Mouse (Mus musculus) erythroblast, embryonic 14.5 days (primary cell): ENCODE data around the gene Gltpd2. TPM values are rescaled to one million over a fixed set of nuclear protein-coding genes. Genes with fewer than 3 reads are reported as not detected.
"Not testable (repeated sequence)": the region's sequence is repeated elsewhere in the genome, so short reads cannot be mapped to it uniquely, and the experiment has no call there.

ENCODE experiments used
- H3K27me3 ChIP-seq: 2 replicates; pipeline ENCODE4 v1.6.1; 2012; ENCODE audit warnings: inconsistent platforms; ENCODE audit not compliant: control insufficient read depth
- H3K36me3 ChIP-seq: 2 replicates; pipeline ENCODE4 v1.6.1; 2012; ENCODE audit warnings: mild to moderate bottlenecking, inconsistent platforms; ENCODE audit not compliant: control insufficient read depth
- H3K4me1 ChIP-seq: 2 replicates; pipeline ENCODE4 v1.6.1; 2012; ENCODE audit warnings: inconsistent platforms; ENCODE audit not compliant: control insufficient read depth
- H3K4me3 ChIP-seq: replicated peaks from 2 replicates; pipeline ENCODE3; 2012; ENCODE audit warnings: moderate library complexity, mild to moderate bottlenecking, inconsistent platforms
- H3K9me3 ChIP-seq: 2 replicates; pipeline ENCODE4 v1.6.1; 2012; ENCODE audit warnings: low read length, inconsistent platforms, mixed read lengths; ENCODE audit not compliant: control insufficient read depth
- GATA1 ChIP-seq: IDR thresholded peaks from 2 replicates; pipeline ENCODE4 v1.6.1; 2012; ENCODE audit warnings: low read length, inconsistent platforms, mixed read lengths
- TAL1 ChIP-seq: IDR thresholded peaks from 3 replicates; pipeline ENCODE4 v1.6.1; 2012; ENCODE audit warnings: low read length, inconsistent platforms, mixed read lengths
- polyA plus RNA-seq: library from polyadenylated mRNA; stranded (reverse); fragments of >175 nt; gene quantifications from 2 replicates; pipeline ENCODE4 v1.2.3, GENCODE M21; 2012

The Gltpd2 gene
- 0.10 TPM in 1 of 2 replicates, not detected in the other for polyA plus RNA-seq

DNA sequence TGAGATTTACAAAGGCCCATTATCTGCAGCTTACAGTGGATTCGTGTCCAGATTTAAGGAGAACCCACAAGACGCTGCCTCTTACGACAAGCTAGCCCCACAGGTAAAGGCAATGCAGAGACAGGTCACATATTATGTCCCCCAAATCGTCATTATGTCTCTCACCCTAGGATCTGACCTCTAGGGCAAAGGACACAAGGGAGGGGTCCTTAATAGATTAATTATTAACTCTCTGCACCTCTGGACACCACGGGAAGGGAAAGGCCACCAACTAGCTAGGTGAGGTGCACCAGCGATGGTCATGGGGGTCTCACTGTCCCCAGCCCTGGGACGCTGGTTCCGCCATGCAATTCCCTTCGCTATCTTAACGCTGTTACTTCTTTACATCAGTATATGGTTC, at the start of gene Gltpd2:
TSS of gene Gltpd2 (plus strand) at position 274 of the 400 bp plus-strand sequence.
- peak within 1 kb of the TSS; percentile 43 for H3K4me3 ChIP-seq
- peaks cover 20% of the 10 kb centered on the region for H3K27me3 ChIP-seq
- H3K36me3 ChIP-seq = no peaks in the 10 kb centered on the region
- H3K9me3 ChIP-seq = no peaks in the 10 kb centered on the region
- H3K4me1 ChIP-seq = peaks cover 35% of the 10 kb centered on the region
- TF ChIP-seq TAL1 (no peak), GATA1 (no peak)

DNA sequence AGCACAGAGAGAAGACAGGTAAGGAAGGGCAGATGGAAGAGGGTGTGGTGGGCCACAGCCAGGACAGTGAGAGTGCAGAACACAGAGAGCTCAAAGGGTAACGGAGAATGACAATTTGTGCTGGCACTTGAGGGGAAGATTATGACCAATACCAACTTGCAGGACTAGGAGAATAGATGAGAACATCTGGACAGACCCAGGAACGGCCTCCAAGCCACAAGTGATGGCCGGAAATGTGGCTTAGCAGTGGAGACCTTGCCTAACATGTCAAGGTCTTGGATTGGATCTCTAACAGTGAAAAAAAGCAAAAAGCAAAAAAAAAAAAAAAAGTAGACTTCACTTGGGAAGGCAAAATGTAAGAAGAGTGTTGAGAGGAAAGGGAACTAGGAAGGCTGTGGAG, 49.2 kb upstream of the Gltpd2 start:
- no peaks in the 10 kb centered on the region for H3K4me1 ChIP-seq
- no peaks in the 10 kb centered on the region for H3K36me3 ChIP-seq
- TF ChIP-seq TAL1 = no peak
- peaks cover 32% of the 10 kb centered on the region for H3K27me3 ChIP-seq
- H3K9me3 ChIP-seq = no peaks in the 10 kb centered on the region
- H3K4me3 ChIP-seq = no peak overlapping the region

DNA sequence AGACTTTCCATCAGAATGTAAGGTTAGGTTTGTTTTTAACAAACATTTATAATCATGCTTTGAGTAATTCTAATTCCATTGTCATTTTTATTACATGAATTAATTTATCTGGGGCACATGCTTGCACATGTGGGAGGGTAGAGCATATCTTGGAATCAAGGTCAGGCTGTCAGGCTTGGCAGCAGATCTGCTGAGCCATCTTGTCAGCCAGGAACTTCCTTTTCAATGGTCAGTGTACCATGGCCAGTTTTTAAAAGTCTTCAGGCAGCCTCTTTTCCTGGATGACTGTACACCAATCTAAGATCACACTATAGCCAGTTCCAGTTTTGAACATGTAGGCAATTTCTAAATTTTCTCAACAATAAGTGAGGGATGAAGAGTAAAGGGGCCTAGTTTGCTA, 46.3 kb upstream of the Gltpd2 start:
- Histone ChIP-seq H3K4me3 (no peak overlapping the region), H3K36me3 (no peaks in the 10 kb centered on the region), H3K4me1 (no peaks in the 10 kb centered on the region), H3K9me3 (no peaks in the 10 kb centered on the region), H3K27me3 (peaks cover 3% of the 10 kb centered on the region)
- TF ChIP-seq GATA1 (no peak), TAL1 (no peak)

DNA sequence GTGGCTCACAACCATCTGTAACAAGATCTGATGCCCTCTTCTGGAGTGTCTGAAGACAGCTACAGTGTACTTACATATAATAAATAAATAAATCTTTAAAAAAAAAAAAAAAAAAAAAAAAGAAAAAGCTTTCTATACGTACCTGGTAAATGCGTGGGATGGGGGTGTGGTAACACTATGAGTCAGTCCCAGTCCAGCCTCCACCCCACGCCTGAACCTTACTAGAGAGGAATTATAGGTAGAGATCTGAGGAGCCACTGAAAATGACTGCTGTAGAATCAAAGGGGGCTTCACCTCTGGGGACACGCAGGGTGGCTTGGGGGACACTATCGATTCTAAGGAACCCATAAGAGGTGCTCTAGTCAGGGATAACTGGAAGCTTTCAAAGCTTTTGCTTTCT, 45.7 kb upstream of the Gltpd2 start:
- H3K9me3 ChIP-seq, H3K4me1 ChIP-seq, H3K36me3 ChIP-seq, H3K27me3 ChIP-seq, H3K4me3 ChIP-seq: not testable (repeated sequence)

DNA sequence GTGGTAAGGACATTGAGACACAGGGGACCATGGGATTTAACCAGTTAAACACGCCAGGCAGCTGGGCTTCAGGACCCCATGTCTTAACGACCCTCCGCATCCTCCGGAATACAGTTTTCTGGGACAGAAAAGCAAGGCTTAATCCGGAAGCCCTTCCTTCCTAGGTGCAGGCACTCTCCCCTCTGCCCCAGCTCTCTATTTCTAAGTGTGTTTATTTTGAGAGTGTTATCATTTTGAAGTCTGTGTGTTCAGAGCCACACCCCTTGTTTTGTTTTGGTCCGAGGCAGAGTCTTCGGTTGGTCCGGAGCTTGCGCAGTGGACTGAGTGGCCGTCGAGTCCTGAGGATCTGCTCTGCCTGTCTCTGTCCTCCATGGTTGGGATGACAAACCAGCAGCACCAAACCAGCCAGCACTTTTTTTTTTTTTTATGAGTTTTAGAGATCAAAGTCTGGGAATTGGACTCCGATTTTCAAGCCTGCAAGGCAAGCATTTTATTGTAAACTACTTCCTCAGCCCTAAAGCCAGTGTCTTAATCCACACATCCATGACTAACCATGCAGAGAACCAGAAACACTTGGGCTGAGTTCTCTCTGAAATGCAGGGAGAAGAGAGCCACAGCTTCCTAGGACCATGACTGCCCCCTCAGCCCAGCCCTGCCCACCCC, 44.0 kb upstream of the Gltpd2 start:
- no peak overlapping the region for H3K4me3 ChIP-seq
- no peaks in the 10 kb centered on the region for H3K36me3 ChIP-seq
- no peak for TF ChIP-seq GATA1
- TF ChIP-seq TAL1 = no peak
- H3K4me1 ChIP-seq = no peaks in the 10 kb centered on the region
- H3K27me3 ChIP-seq = no peaks in the 10 kb centered on the region
- no peaks in the 10 kb centered on the region for H3K9me3 ChIP-seq

DNA sequence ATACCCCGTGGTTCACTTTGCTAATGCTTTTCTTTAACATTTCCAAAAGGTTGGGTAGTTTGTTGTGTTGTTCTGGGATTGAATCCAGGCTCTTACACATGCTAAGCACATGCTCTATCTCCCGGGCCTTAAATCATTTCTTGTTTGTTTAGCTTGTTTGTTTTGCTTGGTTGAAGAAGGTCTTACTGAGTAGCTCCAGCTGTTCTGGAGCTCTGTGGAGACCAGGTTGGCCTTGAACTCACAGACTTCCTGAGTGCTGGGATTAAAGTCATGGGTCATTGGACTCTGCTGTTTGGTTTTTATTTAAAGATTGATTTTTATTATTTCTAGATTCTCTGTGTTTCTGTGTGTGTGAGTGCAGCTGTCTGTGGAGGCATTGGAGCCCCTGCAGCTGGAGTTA, 33.5 kb upstream of the Gltpd2 start:
- TF ChIP-seq GATA1 (no peak), TAL1 (no peak)
- H3K27me3 ChIP-seq = no peaks in the 10 kb centered on the region
- no peak overlapping the region for H3K4me3 ChIP-seq
- no peaks in the 10 kb centered on the region for H3K9me3 ChIP-seq
- no peaks in the 10 kb centered on the region for H3K36me3 ChIP-seq
- no peaks in the 10 kb centered on the region for H3K4me1 ChIP-seq

DNA sequence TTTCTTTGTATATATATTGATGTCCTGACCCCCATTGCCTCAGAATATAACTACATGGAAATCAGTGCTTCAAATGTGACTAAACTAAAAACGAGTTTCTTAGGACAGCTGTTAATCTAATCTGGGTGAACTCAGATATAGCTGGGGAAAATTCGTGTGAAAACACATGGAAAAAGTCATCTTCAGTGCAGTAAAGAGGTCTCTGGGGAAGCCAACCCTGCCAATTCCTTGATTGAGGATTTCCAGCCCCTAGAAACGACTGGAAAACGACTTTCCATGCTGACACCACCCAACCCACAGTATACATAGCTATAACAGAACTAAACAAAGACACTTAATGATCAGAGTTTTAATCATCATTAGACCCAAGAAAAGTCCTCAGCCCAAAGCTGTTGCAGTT, 31.2 kb upstream of the Gltpd2 start:
- Histone ChIP-seq H3K4me3 (no peak overlapping the region), H3K27me3 (no peaks in the 10 kb centered on the region), H3K9me3 (no peaks in the 10 kb centered on the region; the same call in 1 of the 2 replicates), H3K4me1 (no peaks in the 10 kb centered on the region), H3K36me3 (no peaks in the 10 kb centered on the region)
- TF ChIP-seq GATA1 = no peak
- TF ChIP-seq TAL1 = no peak

DNA sequence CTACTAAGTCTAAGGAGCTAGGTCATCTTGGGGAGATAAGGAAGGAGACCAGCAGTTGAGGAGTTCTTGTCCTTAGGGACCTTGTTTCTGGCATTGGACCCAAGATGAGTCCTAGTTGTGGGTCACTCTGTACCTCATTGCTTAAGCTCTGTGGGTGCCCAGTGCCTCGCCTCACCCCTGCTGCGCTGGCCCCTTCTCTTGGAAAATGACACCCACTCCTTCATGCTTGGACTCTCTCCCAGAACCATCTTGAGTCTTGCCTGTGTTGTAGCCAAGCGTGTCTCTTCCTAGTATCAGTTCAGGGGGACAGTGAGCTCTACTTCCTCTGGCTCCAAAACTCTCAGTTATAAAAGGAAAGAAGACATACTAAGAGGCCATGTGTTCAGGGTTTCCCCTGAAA, 29.9 kb upstream of the Gltpd2 start:
- TF ChIP-seq TAL1 (no peak), GATA1 (no peak)
- no peaks in the 10 kb centered on the region; the same call in 1 of the 2 replicates for H3K9me3 ChIP-seq
- no peaks in the 10 kb centered on the region for H3K27me3 ChIP-seq
- no peaks in the 10 kb centered on the region for H3K36me3 ChIP-seq
- H3K4me1 ChIP-seq = no peaks in the 10 kb centered on the region
- no peak overlapping the region for H3K4me3 ChIP-seq

DNA sequence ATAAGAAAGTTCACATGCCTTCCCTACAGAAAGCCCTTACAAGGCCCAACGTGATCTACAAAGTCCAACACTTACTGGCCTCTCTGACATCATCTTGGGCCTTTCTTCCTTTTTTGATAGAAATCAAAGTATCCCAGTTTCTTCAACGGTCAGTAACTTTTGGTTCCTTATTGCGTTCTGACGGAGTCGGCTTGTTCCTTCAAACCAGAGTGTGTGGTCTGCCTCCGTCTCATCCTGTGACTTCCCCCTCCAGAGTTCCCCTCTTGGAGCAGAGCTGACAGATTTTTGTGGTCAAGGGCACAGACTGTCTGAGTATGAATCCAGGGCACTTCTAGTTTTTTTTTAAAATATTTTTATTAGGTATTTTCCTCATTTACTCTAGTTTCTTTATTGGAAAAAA, 29.3 kb upstream of the Gltpd2 start:
- Histone ChIP-seq H3K9me3 (no peaks in the 10 kb centered on the region; the same call in 1 of the 2 replicates), H3K4me3 (no peak overlapping the region), H3K36me3 (no peaks in the 10 kb centered on the region), H3K27me3 (no peaks in the 10 kb centered on the region), H3K4me1 (no peaks in the 10 kb centered on the region)
- TF ChIP-seq GATA1 (no peak), TAL1 (no peak)
